Mouse (Mus musculus) forebrain, embryonic 11.5 days (tissue): ENCODE measurements around the gene Krtap29-1. TPM values are rescaled to one million over a fixed set of nuclear protein-coding genes. Genes with fewer than 3 reads are reported as not detected.

Source experiments
- polyA plus RNA-seq: library from polyadenylated mRNA; unstranded; fragments of >200 nt; fragmentation: Nextera tagmentation; extraction: Ambion mirVana; gene quantifications from 2 replicates; pipeline ENCODE4 v1.2.1, GENCODE M21; 2014

The Krtap29-1 gene
- polyA plus RNA-seq, 1 experiment from 2014 or later = not detected

Other genes with a start within 250 kb of the Krtap29-1 start
- gene Gm14180, start 244.8 kb downstream of the Krtap29-1 start, polyA plus RNA-seq = not detected in 2 replicates
- not detected in 2 replicates for gene Gm11595, start 206.1 kb downstream of the Krtap29-1 start, polyA plus RNA-seq
- not detected in 2 replicates for gene Krtap4-8, start 198.3 kb downstream of the Krtap29-1 start, polyA plus RNA-seq
- gene Krtap4-9, start 193.9 kb downstream of the Krtap29-1 start, polyA plus RNA-seq = not detected in 2 replicates
- not detected in 2 replicates for gene Gm11596, start 185.6 kb downstream of the Krtap29-1 start, polyA plus RNA-seq
- not detected in 2 replicates for gene Gm11569, start 180.1 kb downstream of the Krtap29-1 start, polyA plus RNA-seq
- gene Gm11554, start 174.6 kb downstream of the Krtap29-1 start, polyA plus RNA-seq = not detected in 2 replicates
- not detected in 2 replicates for gene Krtap4-13, start 169.2 kb downstream of the Krtap29-1 start, polyA plus RNA-seq
- gene Gm11564, start 163.4 kb downstream of the Krtap29-1 start, polyA plus RNA-seq = not detected in 2 replicates
- not detected in 2 replicates for gene 2300003K06Rik, start 141.0 kb downstream of the Krtap29-1 start, polyA plus RNA-seq
- not detected in 2 replicates for gene Krtap4-16, start 127.4 kb downstream of the Krtap29-1 start, polyA plus RNA-seq
- gene Gm11568, start 121.1 kb downstream of the Krtap29-1 start, polyA plus RNA-seq = not detected in 2 replicates
- not detected in 2 replicates for gene Gm11559, start 114.6 kb downstream of the Krtap29-1 start, polyA plus RNA-seq
- not detected in 2 replicates for gene Krtap9-1, start 105.7 kb downstream of the Krtap29-1 start, polyA plus RNA-seq
- not detected in 2 replicates for gene Gm11567, start 99.9 kb downstream of the Krtap29-1 start, polyA plus RNA-seq
- gene Krtap31-1, start 71.1 kb downstream of the Krtap29-1 start, polyA plus RNA-seq = not detected in 2 replicates
- not detected in 2 replicates for gene Gm11565, start 64.3 kb downstream of the Krtap29-1 start, polyA plus RNA-seq
- gene Krtap31-2, start 42.8 kb downstream of the Krtap29-1 start, polyA plus RNA-seq = not detected in 2 replicates
- not detected in 2 replicates for gene Krtap9-5, start 30.6 kb downstream of the Krtap29-1 start, polyA plus RNA-seq
- not detected in 2 replicates for gene Krtap16-1, start 7.5 kb upstream of the Krtap29-1 start, polyA plus RNA-seq
- gene Krtap17-1, start 14.9 kb upstream of the Krtap29-1 start, polyA plus RNA-seq = not detected in 2 replicates
- not detected in 2 replicates for gene Krt33a, start 37.2 kb upstream of the Krtap29-1 start, polyA plus RNA-seq
- not detected in 2 replicates for gene Krt33b, start 50.8 kb upstream of the Krtap29-1 start, polyA plus RNA-seq
- gene Krt34, start 62.5 kb upstream of the Krtap29-1 start, polyA plus RNA-seq = not detected in 2 replicates
- not detected in 2 replicates for gene Krt31, start 71.5 kb upstream of the Krtap29-1 start, polyA plus RNA-seq
- not detected in 2 replicates for gene Krt32, start 109.2 kb upstream of the Krtap29-1 start, polyA plus RNA-seq
- not detected in 2 replicates for gene Krt35, start 117.2 kb upstream of the Krtap29-1 start, polyA plus RNA-seq
- gene Krt36, start 126.6 kb upstream of the Krtap29-1 start, polyA plus RNA-seq = not detected in 2 replicates
- gene Krt13, start 142.5 kb upstream of the Krtap29-1 start, polyA plus RNA-seq = not detected in 2 replicates
- 0.90 and 1.2 TPM in 2 replicates for gene Krt15, start 156.9 kb upstream of the Krtap29-1 start, polyA plus RNA-seq
- gene Krt19, start 169.6 kb upstream of the Krtap29-1 start, polyA plus RNA-seq = 3.0 and 4.0 TPM in 2 replicates
- gene Krt9, start 214.2 kb upstream of the Krtap29-1 start, polyA plus RNA-seq = not detected in 2 replicates
- gene Krt14, start 228.5 kb upstream of the Krtap29-1 start, polyA plus RNA-seq = 1.6 and 1.7 TPM in 2 replicates